In the genomic region with DNA sequence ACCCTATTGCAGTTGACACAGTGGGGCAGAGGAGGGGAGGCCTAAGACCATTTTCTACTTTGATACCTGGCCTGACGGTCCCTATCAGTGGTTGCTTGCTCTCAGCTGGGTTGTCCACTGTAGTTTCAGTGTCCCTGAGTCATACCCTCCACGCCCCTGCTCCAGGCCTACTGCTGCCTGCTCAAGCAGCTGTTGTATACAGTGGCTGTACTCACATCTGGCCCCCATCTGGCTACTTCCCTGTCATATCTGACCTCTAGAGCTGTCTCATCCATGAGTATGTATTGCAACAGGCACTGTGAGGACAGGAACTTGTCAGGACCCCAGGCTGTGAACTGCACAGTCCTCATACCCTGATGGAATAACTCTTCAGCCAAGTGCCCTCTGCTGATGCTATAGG, we compare ENCODE assay signal across 26 mouse cellular contexts. TPM values are rescaled to one million over a fixed set of nuclear protein-coding genes. Genes with fewer than 3 reads are reported as not detected.
"Had no signal": no experiment of that assay in that cellular context is flagged by ENCODE, and none has a peak within 500 bp of the region (broad histone marks: within the 10 kb centered on the region; RNA-seq: fewer than 3 reads in every experiment).

No protein-coding gene starts in this region.

- H3K4me3 ChIP-seq: heart, adult 2 months; heart, embryonic 13.5 days; heart, embryonic 15.5 days; hindbrain, embryonic 10.5 days; hindbrain, embryonic 12.5 days; intestine, embryonic 15.5 days; layer of hippocampus, adult 2 months; left cerebral cortex, adult 2 months; limb, embryonic 10.5 days; limb, embryonic 12.5 days had no signal

- H3K9ac ChIP-seq: forebrain, postnatal 0 days; heart, embryonic 13.5 days; heart, embryonic 15.5 days; hindbrain, embryonic 12.5 days; hindbrain, embryonic 14.5 days; intestine, embryonic 15.5 days; limb, embryonic 12.5 days had no signal

- DNase-seq: forebrain, postnatal 0 days; gastrocnemius, postnatal 10 days; gastrocnemius, postnatal 25 days; heart, adult 11 months; heart, adult 2 months; heart, postnatal 4 days; kidney, adult 18-20 months; kidney, adult 8-10 months; kidney, postnatal 10 days; kidney, postnatal 25 days; kidney, postnatal 4 days; liver had no signal

- H3K27me3 ChIP-seq: hindbrain, embryonic 12.5 days; intestine, embryonic 15.5 days had no signal

- H3K4me1 ChIP-seq: heart, embryonic 13.5 days; heart, embryonic 15.5 days; hindbrain, embryonic 10.5 days; hindbrain, embryonic 12.5 days; intestine, embryonic 15.5 days; limb, embryonic 12.5 days had no signal

- ATAC-seq: forebrain, postnatal 0 days; hindbrain, embryonic 16.5 days; inflammation-experienced regulatory T-cells, adult 6 months; intestine, embryonic 15.5 days; intestine, postnatal 0 days had no signal

- H3K4me2 ChIP-seq: heart, embryonic 11.5 days; heart, embryonic 13.5 days; heart, embryonic 15.5 days; hindbrain, embryonic 12.5 days; hindbrain, embryonic 14.5 days; intestine, embryonic 15.5 days; limb, embryonic 12.5 days had no signal

- H3K9me3 ChIP-seq: heart, embryonic 13.5 days; heart, embryonic 15.5 days; hindbrain, embryonic 10.5 days; hindbrain, embryonic 12.5 days; intestine, embryonic 15.5 days; limb, embryonic 10.5 days; limb, embryonic 12.5 days had no signal

- H3K27ac ChIP-seq: heart, adult 2 months; heart, embryonic 13.5 days; heart, embryonic 15.5 days; hindbrain, embryonic 10.5 days; hindbrain, embryonic 12.5 days; hindbrain, embryonic 14.5 days; intestine, embryonic 15.5 days; layer of hippocampus, adult 2 months; left cerebral cortex, adult 2 months; limb, embryonic 10.5 days; limb, embryonic 12.5 days had no signal

- H3K36me3 ChIP-seq: heart, embryonic 13.5 days; heart, embryonic 15.5 days; hindbrain, embryonic 10.5 days; hindbrain, embryonic 12.5 days; intestine, embryonic 15.5 days; limb, embryonic 10.5 days; limb, embryonic 12.5 days had no signal

RNA-seq across cellular contexts. Expression of a gene that starts 14.3 kb away (rescaled TPM):
- polyA plus RNA-seq: inflammation-experienced regulatory T-cells, adult 6 months had no signal
